Mouse (Mus musculus): ENCODE data around the gene Zbtb21.
"Not testable (repeated sequence)": the region's sequence is repeated elsewhere in the genome, so short reads cannot be mapped to it uniquely, and the experiment has no call there.

Gene Zbtb21

DNA sequence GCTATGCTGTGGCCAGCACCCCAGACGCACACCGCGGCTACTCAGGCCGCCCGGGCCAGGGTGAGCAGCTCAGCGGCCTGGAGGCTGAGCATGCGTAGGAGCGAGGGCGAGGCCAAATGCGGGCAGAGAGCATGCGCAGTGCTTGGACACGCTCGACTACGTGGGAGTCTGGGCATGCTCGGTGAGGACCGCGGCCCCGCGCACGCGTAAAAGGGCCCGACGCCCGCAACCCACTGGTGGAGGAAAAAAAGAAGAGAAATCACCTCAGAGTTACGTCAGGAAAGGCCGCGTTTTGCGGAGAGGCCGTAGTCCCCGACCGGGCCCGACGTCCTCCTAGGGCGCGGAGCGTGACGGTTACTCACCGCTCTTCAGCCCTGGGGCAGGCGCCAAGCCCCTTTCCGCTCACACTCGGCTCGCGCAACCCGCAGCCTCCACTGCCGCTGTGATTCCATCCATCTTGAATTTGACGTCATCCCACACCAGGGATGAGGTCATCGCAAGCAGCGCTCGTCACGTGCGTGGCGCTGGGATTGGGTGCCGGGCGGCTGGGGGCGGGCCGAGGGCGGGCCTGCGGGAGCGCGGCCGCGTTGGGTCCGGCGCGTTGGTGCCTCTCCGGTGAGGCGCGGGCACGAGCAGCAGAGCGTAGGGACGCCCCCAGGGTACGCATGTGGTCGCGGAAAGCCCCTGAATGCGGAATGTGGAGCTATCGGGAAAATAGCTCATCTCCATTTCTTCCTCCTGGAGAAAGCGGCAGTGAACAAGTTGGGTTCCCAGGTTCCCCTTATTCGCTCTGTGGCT lies at the start of gene Zbtb21, which contains the start of gene C2cd2:
TSS of gene Zbtb21 (minus strand) at position 472 of the 798 bp plus-strand sequence.
TSS of gene C2cd2 (minus strand) at position 448 of the 798 bp plus-strand sequence.
- peak; percentile 97 for DNase-seq (ENCODE audit: low read depth)

DNA sequence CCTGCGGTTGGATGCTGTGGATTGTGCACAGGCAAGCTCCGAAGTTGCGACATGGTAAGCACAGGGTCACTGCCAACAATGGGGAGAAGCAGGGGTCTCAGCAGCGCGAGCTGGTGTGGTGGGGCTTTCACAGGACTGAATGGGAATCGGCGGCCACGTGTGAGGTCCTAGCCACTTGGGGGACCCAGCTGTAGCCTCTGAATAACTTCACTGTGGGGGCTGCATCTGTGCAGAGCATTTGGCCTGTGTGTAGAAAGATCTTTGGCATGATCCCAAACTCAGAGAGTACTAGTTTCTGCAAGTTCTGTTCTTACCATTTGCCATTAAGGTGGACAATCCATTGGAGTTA lies 34.9 kb upstream of the Zbtb21 start:
- not testable (repeated sequence) for DNase-seq (ENCODE audit: low read depth)

DNA sequence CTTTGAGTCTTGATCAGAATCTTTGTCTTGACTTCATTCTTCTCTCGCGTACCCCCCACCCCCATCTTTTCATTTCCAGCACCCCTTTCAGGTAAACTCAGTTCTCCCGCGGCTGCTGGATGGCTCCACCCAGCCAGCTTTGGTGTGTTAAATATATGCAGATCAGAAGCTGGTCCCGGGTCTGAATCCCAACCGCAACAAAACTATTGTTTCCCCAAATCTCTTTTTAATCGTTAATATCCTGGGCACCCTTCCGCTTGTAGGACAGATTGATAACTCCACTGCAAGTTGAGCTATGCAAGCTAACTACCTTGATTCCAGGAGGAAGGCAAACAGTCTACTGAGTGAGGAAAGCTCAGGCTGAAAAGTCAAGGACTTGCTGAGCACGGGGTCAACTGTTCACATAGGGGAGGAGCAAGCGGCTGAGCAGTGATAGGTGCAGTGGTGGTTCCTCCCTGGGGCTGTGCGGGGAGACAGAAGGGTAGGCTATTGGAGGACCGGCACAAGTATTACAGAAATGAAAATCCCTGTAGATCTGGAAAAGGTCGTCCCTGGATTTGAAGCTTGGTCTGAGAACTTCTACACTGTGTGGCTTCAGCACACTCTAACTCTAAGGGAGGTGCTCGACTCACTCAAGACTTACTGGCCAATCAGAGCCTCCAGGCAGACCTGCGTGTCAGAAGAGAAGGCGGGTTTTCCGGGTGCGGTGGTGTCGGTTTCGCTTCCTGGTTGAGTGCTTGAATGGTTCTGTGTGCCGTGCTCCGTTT lies 34.4 kb upstream of the Zbtb21 start, which contains the start of gene B230307C23Rik:
TSS of gene B230307C23Rik (plus strand) at position 700 of the 767 bp plus-strand sequence.
- peak; percentile 96 for DNase-seq (ENCODE audit: low read depth)

DNA sequence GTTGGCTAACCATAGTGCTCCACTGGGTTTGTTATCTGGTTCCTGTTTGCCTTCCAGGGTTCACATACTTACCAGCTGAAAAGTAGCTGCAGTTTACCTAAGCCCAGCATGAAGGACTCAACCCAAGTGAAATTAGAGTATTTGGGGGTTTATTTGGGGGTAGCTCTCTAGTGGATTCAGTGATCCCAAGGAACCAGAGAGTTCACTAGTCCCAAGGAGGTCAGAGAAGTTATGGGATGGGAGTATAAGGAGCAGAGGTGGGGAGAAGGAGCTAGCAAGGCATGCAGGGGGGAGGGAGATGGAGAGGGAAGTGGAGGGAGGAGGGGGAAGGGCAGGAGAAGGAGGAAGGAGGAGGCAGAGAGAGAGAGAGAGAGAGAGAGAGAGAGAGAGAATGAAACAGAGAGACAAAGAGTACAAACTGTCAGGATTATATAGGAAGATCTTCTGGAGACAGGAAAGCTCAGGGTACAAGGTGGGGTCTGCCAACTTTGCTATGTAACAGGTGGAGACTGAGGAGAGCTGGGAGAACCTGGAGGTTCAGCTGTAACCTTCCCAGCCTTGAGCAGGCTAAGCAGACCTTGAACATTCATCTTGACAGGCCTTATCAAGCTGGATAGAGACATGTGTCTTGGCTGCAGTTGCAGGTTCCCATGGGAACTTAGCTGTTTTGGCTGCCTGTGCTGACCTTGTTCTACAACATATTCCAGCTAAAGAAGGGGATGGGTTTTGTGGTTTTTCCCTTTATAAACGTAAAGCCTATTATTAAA lies 33.6 kb upstream of the Zbtb21 start:
- DNase-seq (ENCODE audit: low read depth), result peak; percentile 32

DNA sequence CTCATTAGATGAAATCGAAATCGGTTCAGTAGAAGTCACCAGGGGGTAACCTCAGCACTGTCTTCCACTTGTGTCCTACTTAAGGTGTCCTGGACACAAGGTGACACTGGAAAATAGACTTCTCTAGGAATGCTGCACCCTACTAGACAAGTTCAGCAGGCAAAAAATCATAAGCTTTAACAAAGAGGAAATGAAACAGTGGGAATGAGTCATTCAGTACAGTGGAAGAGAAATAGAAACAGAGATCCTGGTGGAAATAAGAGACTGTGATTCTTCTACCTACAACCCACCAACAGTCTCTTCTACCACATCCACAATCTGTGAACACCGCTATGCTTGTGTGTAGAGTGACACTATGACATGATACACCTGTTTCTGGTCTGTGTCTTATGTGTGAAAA lies 30.1 kb upstream of the Zbtb21 start:
- not testable (repeated sequence) for DNase-seq (ENCODE audit: low read depth)

DNA sequence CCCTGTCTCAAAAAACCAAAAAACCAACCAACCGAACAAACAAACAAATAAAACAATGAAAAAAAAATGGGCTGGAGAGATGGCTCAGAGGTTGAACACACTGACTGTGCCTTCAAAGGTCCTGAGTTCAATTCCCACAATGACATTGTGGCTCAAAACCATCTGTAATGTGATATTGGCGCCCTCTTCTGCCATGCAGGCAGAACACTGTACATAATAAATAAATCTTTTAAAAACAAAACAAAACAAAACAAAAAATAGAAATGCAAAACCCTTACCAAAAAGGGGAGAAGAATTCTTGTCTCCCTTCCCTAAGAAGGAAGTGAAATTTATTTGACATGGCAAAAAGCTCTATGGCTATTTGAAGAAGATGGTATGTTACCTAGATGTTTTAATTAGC lies 29.1 kb upstream of the Zbtb21 start:
- peak; percentile 46 for DNase-seq (ENCODE audit: low read depth)

DNA sequence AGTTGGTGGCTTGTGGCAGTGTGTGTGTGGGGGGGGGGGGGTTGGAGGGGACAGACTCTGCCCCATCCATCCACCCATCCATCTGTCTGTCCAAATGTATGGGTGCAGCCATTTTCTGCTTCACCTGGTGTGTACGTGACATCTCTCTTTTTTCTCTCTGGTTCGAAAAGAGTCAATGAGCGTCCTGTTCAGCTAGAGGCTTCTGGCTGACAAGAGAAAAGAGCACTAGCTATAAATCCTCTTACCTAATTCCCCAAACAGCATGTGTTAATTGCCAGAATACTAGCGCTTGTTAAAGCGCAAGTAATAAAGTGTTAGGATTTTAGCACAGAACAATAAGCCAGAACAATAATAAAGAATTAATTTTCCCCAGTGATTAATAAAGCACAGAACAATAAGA lies 22.2 kb upstream of the Zbtb21 start:
- DNase-seq (ENCODE audit: low read depth), result no peak

DNA sequence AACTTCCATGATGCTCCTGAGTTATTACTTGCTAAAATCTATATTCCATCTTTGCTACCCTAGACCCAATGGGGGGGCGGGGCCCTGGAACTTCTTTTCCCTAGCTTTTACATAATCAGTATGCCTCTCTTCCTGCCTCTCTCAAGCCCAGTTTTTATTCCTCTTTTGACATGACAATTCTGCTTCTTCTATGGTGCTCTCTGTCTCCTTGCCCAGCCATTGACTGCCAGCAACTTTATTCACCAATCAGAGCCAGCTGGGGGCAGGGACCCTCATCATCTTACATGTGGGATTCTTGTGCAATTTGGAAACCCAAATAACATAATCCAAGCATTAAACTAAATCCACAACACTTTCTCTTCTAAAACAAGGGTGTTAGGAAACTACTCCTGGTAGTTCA lies 18.9 kb upstream of the Zbtb21 start:
- DNase-seq (ENCODE audit: low read depth), result no peak

DNA sequence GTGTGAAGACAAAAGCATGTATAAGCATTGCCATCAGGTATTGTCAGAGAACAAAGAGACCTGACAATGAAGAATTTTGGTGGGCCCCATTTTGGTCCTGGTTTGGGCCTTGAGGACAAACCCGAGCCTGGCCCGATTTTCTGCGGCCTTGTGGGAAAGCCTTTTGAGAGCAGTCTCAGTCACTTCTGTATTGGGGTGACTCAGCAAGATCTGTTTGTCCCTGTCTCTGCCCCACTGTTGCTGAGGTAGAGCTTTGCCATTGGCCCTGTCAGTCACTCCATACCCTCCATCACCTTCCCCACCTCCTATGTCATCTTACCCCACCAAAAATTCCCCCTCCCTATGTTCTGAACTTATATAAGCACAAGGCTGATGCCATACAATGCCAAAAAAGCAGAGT lies 15.3 kb upstream of the Zbtb21 start:
- DNase-seq (ENCODE audit: low read depth), result no peak

DNA sequence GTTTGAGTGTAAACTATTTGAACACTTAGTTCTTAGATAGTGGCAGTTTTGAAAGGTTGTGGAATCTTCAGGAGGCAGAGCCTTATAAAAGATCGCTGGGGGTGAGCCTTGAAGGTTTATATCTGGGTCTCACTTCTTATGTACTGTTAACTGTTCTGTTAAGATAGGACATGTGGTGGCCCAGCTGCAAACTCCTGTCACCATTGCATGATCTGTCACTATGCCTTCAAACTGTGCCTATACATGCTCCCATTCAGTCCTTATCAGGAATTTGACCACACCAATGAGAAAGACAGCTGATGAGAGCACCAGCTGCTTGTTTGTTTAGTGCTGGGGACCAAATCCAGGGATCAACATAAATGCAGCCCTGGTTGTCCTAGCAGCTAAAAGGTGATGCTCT lies 14.9 kb upstream of the Zbtb21 start:
- DNase-seq (ENCODE audit: low read depth), result no peak

DNA sequence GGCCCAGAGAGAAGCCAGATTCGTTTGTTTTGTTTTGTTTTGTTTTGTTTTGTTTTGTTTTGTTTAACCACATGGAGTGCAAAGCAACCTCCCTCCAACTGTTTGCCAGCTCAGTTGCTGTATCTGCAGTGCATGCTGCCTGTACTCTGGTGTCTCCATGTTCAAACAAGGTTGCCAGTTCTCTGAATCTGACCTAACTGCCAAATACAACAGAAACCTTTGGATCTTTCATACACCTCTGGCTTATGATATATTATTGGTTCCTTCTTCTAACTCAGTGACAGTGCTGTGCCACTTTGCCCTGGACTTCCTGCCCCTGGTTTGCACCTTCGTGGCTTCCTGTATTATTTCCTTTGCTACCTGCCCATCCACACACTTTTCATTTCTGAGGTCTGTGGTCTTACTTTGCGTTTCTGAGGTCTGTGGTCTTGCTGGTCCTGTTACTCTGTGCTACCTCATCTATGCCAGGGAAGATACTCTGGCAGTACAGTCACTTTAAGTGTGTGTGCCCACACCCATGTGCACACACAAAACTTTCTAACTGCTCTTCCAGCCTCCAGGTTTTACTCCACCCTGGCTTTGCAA lies 1.6 kb upstream of the Zbtb21 start:
- DNase-seq (ENCODE audit: low read depth), result no peak

DNA sequence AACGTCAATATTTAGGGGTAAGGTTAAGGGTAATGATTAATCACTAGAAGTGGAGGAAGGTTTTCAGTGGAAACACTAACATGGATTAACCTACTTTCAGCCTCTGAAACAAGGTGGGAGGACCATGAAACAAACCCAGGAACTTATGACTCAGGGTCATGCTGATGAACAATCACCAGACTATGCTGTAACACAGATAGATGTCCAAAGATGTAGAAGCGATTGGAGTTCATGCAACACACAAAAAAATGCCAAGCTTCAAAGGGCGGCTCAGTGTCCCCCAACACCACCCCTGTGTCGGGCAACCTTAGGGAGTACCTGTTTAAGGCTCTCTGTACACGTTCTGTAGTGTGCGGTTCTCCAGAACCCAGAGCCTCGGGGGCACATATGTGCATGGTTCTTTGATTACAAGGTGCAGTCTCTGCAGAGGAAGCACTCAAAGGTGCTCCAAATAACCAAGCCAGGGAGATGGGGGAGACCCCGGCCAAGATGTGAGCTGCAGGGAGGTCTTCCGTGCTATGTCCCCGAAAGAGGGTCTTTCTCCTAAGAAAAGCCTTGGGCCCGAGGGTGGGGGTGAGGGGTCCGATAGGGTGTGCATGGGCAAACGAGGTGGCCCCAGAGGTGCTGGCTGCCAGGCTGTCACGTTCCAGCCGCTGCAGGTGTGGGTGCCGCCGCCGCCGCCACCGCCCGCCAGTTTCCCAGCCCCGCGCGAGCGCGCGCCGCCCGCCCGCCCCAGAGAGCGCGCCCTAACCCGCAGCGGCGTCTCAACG lies 856 bp downstream of the Zbtb21 start:
- peak; percentile 71 for DNase-seq (ENCODE audit: low read depth)

DNA sequence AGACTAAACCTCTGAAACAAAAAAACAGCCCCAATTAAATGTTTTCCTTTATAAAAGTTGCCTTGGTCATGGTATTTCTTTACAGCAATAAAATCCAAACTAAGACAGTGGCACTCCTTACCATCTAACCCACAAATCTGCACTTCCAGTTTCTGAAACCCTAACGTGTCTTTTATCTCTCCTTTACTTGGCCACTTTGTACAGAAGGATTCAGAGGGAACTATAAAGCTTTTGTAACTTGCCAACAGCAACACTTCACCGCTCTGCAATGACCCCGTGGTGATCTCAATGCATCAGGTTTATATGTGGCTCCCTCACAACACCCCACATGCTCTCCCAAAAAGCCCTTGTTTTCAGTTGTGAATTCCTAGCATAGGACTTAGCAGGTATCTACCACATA lies 2.1 kb downstream of the Zbtb21 start:
- no peak for DNase-seq (ENCODE audit: low read depth)

DNA sequence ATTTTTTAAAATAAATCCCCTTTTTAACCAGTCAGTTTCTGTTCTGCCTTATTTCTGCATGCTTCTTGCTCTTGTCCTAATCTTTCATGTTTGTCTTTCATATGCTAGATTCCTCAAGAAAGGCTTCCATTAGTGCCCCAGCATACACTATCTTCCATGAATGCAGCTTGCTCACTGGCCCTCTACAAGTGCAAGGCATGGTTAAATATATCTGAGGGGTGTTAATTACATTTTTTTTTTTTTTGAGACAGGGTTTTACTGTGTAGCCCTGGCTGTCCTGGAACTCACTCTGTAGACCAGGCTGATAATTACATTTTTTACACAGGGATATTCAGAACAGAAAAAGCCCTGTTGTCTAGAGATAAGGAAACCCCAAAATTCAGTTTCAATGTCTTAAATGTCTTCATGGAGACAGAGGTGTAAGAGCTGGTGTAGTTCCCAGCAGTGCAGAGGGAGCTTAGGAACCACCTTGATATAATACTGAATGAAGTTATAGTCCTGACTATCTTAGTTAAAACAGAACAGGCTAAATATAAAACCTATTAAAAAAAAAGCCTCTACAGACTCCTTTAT lies 3.9 kb downstream of the Zbtb21 start:
- no peak for DNase-seq (ENCODE audit: low read depth)

DNA sequence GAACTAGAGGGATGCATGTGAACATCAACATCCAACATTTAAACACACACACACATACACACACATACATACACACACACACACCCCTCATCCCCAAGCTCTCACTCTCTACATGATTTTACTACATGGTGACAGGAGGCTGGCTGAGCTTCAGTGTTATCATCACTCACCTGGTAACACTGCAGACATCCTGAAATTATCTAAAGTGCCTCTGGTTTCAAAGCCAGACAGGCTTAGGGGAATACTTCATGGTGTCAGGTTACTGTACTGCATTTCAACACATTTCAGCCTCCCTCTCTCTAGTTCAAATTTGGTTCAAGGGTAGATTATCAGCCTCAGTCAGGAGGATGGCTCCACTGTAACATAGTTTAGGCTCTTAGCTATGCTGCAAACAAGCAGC lies 4.8 kb downstream of the Zbtb21 start:
- peak; percentile 47 for DNase-seq (ENCODE audit: low read depth)

DNA sequence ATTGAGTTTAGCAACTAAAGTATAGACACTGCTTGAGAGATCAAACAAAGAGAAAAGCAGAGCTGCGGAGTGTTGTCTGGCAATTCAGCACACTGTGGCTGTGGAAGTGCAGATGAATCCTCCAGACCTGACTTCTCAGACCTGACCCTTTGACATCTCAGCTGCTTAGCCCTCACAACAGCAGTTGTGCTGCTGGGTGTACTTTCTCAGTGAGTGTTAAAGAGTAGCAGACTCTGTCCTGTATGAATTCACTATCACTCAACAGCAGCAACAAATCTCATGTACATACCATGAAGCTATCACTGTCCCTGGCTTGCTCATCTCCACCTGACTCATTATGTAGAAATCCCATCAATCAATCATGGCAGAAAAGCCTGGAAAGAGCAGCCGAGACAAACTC lies 6.4 kb downstream of the Zbtb21 start:
- DNase-seq (ENCODE audit: low read depth), result no peak

DNA sequence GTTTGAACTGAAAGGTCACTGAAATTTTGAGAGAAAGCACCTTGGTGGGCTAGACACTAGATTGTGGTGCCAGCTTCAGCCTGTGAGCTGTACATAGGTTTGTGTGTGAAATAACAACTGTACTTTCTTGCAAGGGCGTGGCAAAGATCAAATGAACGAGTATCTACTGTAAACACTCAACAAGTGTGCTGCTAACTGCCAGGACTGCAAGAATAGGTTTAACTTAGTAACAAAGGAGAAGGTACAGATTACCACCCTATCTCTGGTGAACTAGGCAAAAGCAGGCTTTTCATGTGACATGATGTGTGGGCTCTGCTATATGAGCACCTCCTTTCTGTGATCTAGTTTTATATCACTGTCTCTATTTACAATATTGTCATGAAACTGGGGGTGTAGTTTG lies 9.1 kb downstream of the Zbtb21 start:
- no peak for DNase-seq (ENCODE audit: low read depth)

DNA sequence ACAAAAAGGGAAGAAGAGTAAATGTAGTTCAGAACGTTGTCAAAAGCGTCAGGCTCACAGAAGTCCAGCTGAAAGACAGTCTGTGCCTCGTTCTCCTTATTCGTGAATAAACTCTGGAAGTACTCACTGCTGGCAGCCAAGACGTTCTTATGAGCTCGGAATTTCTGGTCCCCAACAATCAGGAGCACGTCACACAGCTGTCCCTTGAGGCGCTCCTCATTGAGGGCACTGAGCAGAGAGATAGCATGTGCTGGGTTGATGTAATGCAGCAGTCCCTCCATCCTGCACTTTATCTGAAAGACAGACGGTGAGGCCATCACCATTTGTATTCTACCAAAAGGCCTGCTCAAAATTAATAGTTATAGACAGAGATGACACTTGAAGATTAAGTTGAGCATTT lies 9.6 kb downstream of the Zbtb21 start:
- no peak for DNase-seq (ENCODE audit: low read depth)

DNA sequence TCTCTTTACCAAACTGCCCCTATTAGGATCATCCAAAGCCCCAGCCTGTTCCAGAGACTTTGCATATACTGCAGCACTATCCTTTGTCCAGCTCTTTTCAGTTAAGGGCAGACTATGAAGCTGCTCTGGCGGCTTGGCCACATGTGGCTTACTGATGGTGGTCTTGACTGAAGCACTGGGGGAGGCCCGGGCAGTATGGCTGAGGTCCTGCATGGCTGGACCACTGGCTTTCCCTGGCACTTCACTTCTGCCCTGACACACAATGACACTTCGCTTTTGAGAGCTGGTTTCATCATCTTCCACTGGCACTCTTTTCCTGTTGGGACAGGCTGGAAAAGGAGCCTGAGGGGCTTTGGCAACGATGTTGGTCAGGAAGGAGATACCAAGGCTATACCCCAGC lies 10.1 kb downstream of the Zbtb21 start:
- DNase-seq (ENCODE audit: low read depth), result no peak

DNA sequence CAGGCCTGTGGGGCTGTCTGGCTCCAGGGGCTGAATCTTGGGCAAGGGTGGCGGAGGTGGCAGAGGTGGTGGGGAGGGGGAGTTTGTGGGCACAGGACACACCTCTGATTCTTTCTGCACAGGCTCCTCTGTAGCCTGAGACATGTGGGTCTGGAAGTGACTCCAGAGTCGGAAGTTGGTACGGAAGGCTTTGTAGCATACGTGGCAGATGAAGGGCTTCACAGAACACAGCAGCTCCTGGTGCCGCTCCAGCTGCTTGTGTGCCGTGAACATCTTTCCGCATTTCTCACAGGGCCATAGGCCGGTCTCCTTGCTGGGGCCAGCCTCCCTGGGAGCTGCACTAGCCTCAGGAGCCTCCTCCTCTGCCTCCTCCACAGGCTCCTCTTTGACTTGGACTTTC lies 12.4 kb downstream of the Zbtb21 start:
- no peak for DNase-seq (ENCODE audit: low read depth)

DNA sequence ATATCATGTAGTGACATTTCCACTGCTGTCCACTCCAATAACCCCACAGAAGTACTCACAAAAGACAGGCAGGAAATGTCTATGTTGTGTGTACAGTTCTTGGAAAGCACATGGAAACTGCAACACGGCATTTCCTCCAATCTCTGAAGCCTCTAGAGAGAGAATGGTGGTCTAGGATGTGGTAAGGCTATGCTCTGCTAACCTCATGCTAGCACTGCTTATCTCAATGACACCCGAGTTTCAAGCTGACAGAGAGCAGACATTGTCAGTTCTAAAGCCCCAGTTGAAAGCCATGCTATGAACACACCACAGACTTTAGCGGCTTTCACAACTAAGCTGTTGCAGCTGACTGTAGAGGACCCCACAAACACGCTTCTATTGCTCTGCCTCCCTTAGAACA lies 13.6 kb downstream of the Zbtb21 start:
- DNase-seq (ENCODE audit: low read depth), result peak; percentile 47
